Mouse (Mus musculus): ENCODE data around the gene Pde6c. TPM values are rescaled to one million over a fixed set of nuclear protein-coding genes. Genes with fewer than 3 reads are reported as not detected.

The Pde6c gene
- total and polyA plus RNA-seq, 3 experiments: not detected

GRCm38 (mm10) chr19:38133986-38134385 lies 1.4 kb downstream of the Pde6c start:
- Histone ChIP-seq H3K9ac (ENCODE audit: insufficient read depth, low read depth) (no peak overlapping the region), H3K9me3 (replicated peaks; ENCODE audit: low read length) (no peaks in the 10 kb centered on the region), H3K4me3 (replicated peaks in 1 of 3; ENCODE audit: low read depth in 2 of 3, low read length in 2 of 3, poor library complexity in 1 of 3) (no peak overlapping the region), H3K27ac (ENCODE audit: insufficient read depth, low read depth) (no peak overlapping the region), H3K27me3 (replicated peaks) (no peaks in the 10 kb centered on the region), H3K4me2 (ENCODE audit: insufficient read depth, low read depth, poor library complexity, severe bottlenecking) (no peak overlapping the region), H3K36me3 (replicated peaks in 1 of 2; ENCODE audit: control insufficient read depth in 1 of 2, insufficient read depth in 1 of 2, low read length in 1 of 2) (no peaks in the 10 kb centered on the region), H3K4me1 (ENCODE audit: control insufficient read depth in 1 of 2, insufficient read depth in 2 of 2) (peaks cover 6% of the 10 kb centered on the region in 2 experiments), H3K79me2 (replicated peaks; ENCODE audit: control insufficient read depth, extremely low read depth, insufficient read depth, poor library complexity, severe bottlenecking) (no peaks in the 10 kb centered on the region)
- in situ Hi-C loops (cut with MboI; ENCODE audit: low pct_ligation_motif_present, low pct_unique_long_range_greater_than_20kb, low sequenced_read_pairs): no loop called here
- TF ChIP-seq POLR2A (IDR thresholded peaks at IDR 0.05; ENCODE audit: low read depth, low read length) (no peak), USF1 (IDR thresholded peaks at IDR 0.05; ENCODE audit: low read depth, low read length) (no peak), IRF4 (IDR thresholded peaks at IDR 0.05; ENCODE audit: low read depth, low read length) (no peak), BHLHE40 (IDR thresholded peaks at IDR 0.05; ENCODE audit: low read depth, low read length) (peak; percentile 27; the same call in 1 of the 2 replicates), JUN (IDR thresholded peaks at IDR 0.05; ENCODE audit: insufficient read depth, low read depth, low read length) (no peak), GABPA (IDR thresholded peaks at IDR 0.05; ENCODE audit: insufficient replicate concordance, low read depth, low read length) (no peak), E2F4 (IDR thresholded peaks at IDR 0.05; ENCODE audit: insufficient replicate concordance, low read depth, low read length) (no peak), ZC3H11A (IDR thresholded peaks at IDR 0.05; ENCODE audit: low read depth, low read length) (no peak), ZMIZ1 (IDR thresholded peaks at IDR 0.05; ENCODE audit: low read depth, low read length) (no peak)
- dilution Hi-C loops (cut with MboI; ENCODE audit: extremely low pct_ligation_motif_present, extremely low pct_unique_long_range_greater_than_20kb, low sequenced_read_pairs): no loop called here
- no peak for DNase-seq (ENCODE audit: extremely low read depth)

- in situ Hi-C loops (cut with MboI; ENCODE audit: low pct_ligation_motif_present, low pct_unique_long_range_greater_than_20kb, low sequenced_read_pairs) (no loop called here), dilution Hi-C loops (cut with MboI; ENCODE audit: extremely low pct_ligation_motif_present, extremely low pct_unique_long_range_greater_than_20kb, low sequenced_read_pairs) (no loop called here)
- no peaks in the 10 kb centered on the region for H3K9me3 ChIP-seq (replicated peaks; ENCODE audit: low read length)
- H3K27me3 ChIP-seq (replicated peaks): no peaks in the 10 kb centered on the region
- no peaks in the 10 kb centered on the region for H3K36me3 ChIP-seq (replicated peaks in 1 of 2; ENCODE audit: control insufficient read depth in 1 of 2, insufficient read depth in 1 of 2, low read length in 1 of 2)
- H3K9ac ChIP-seq (ENCODE audit: insufficient read depth, low read depth): no peak overlapping the region
- H3K4me2 ChIP-seq (ENCODE audit: insufficient read depth, low read depth, poor library complexity, severe bottlenecking): peak overlapping the region; percentile 22; the same call in 1 of the 2 replicates
- no peak overlapping the region for H3K27ac ChIP-seq (ENCODE audit: insufficient read depth, low read depth)
- H3K4me1 ChIP-seq (ENCODE audit: control insufficient read depth in 1 of 2, insufficient read depth in 2 of 2): peaks cover 6% of the 10 kb centered on the region in 2 experiments
- no peak overlapping the region for H3K4me3 ChIP-seq (replicated peaks in 1 of 3; ENCODE audit: low read depth in 2 of 3, low read length in 2 of 3, poor library complexity in 1 of 3)
- TF ChIP-seq IRF4 (IDR thresholded peaks at IDR 0.05; ENCODE audit: low read depth, low read length) (peak; percentile 47; the same call in 1 of the 2 replicates), TBP (conservative IDR thresholded peaks at IDR 0.05; ENCODE audit: low read depth, low read length) (no peak)
- no peaks in the 10 kb centered on the region for H3K79me2 ChIP-seq (replicated peaks; ENCODE audit: control insufficient read depth, extremely low read depth, insufficient read depth, poor library complexity, severe bottlenecking)
- no peak for DNase-seq (ENCODE audit: extremely low read depth)
These were observed 2.2 kb downstream of the Pde6c start for GRCm38 (mm10) chr19:38134806-38135205.

- dilution Hi-C loops (cut with MboI; ENCODE audit: extremely low pct_ligation_motif_present, extremely low pct_unique_long_range_greater_than_20kb, low sequenced_read_pairs) (no loop called here), in situ Hi-C loops (cut with MboI; ENCODE audit: low pct_ligation_motif_present, low pct_unique_long_range_greater_than_20kb, low sequenced_read_pairs) (no loop called here)
- H3K9ac ChIP-seq (ENCODE audit: insufficient read depth, low read depth): no peak overlapping the region
- H3K4me2 ChIP-seq (ENCODE audit: insufficient read depth, low read depth, poor library complexity, severe bottlenecking): no peak overlapping the region
- H3K79me2 ChIP-seq (replicated peaks; ENCODE audit: control insufficient read depth, extremely low read depth, insufficient read depth, poor library complexity, severe bottlenecking): no peaks in the 10 kb centered on the region
- no peak overlapping the region for H3K4me3 ChIP-seq (replicated peaks in 1 of 3; ENCODE audit: low read depth in 2 of 3, low read length in 2 of 3, poor library complexity in 1 of 3)
- H3K9me3 ChIP-seq (replicated peaks; ENCODE audit: low read length): peaks cover 4% of the 10 kb centered on the region
- H3K4me1 ChIP-seq (ENCODE audit: control insufficient read depth in 1 of 2, insufficient read depth in 2 of 2): peaks cover 4 to 13% of the 10 kb centered on the region in 2 experiments
- TF ChIP-seq TCF12 (IDR thresholded peaks at IDR 0.05; ENCODE audit: low read depth, low read length) (peak; percentile 31; the same call in 1 of the 2 replicates), PAX5 (IDR thresholded peaks at IDR 0.05; ENCODE audit: low read length) (no peak), CHD1 (IDR thresholded peaks at IDR 0.05; ENCODE audit: low read depth, low read length) (no peak), RAD21 (IDR thresholded peaks at IDR 0.05; ENCODE audit: low read depth, low read length) (no peak), MYC (IDR thresholded peaks at IDR 0.05; ENCODE audit: low read depth, low read length) (0 out of 2 replicates have a peak, but pooled peaks have one; percentile 12), MXI1 (IDR thresholded peaks at IDR 0.05; ENCODE audit: low read depth, low read length) (no peak), IRF4 (IDR thresholded peaks at IDR 0.05; ENCODE audit: low read depth, low read length) (no peak; the same call in 1 of the 2 replicates), POLR2A (IDR thresholded peaks at IDR 0.05; ENCODE audit: low read depth, low read length) (0 out of 2 replicates have a peak, but pooled peaks have one; percentile 18), EP300 (IDR thresholded peaks at IDR 0.05; ENCODE audit: low read length) (peak; percentile 67), JUN (IDR thresholded peaks at IDR 0.05; ENCODE audit: insufficient read depth, low read depth, low read length) (no peak), USF2 (conservative IDR thresholded peaks at IDR 0.05; ENCODE audit: low read depth, low read length) (no peak), POLR2AphosphoS2 (IDR thresholded peaks at IDR 0.05; ENCODE audit: low read depth, low read length) (no peak), ZMIZ1 (IDR thresholded peaks at IDR 0.05; ENCODE audit: low read depth, low read length) (no peak), USF1 (IDR thresholded peaks at IDR 0.05; ENCODE audit: low read depth, low read length) (no peak), TBP (conservative IDR thresholded peaks at IDR 0.05; ENCODE audit: low read depth, low read length) (no peak), GABPA (IDR thresholded peaks at IDR 0.05; ENCODE audit: insufficient replicate concordance, low read depth, low read length) (no peak), MAX (IDR thresholded peaks at IDR 0.05; ENCODE audit: low read length) (peak; percentile 5; the same call in 1 of the 2 replicates)
- 0 out of 2 replicates have a peak overlapping the region, but pooled peaks have one; percentile 13 for H3K27ac ChIP-seq (ENCODE audit: insufficient read depth, low read depth)
- H3K36me3 ChIP-seq (replicated peaks in 1 of 2; ENCODE audit: control insufficient read depth in 1 of 2, insufficient read depth in 1 of 2, low read length in 1 of 2): no peaks in the 10 kb centered on the region
- DNase-seq (ENCODE audit: extremely low read depth): peak; percentile 61
- H3K27me3 ChIP-seq (replicated peaks): no peaks in the 10 kb centered on the region
These were observed 11.1 kb downstream of the Pde6c start for GRCm38 (mm10) chr19:38143540-38144271.
